Mouse (Mus musculus): ENCODE data around the gene Shisal2a.

GRCm38 (mm10) chr4:108344631-108345083 lies 38.5 kb downstream of the Shisal2a start:
- TF ChIP-seq CTCF (IDR thresholded peaks at IDR 0.05; ENCODE audit: low read depth, low read length): no peak
- no peak for TF ChIP-seq GATA1 (IDR thresholded peaks at IDR 0.05; ENCODE audit: borderline replicate concordance, low read length)

Measured in G1E (cell line).